ENCODE assay signal across 22 mouse cellular contexts in genomic region chr8:71715531-71715930, GRCm38 (mm10). TPM values are rescaled to one million over a fixed set of nuclear protein-coding genes. Genes with fewer than 3 reads are reported as not detected.
DNase-seq lines count a peak whose midpoint lies in the region; ATAC-seq and TF ChIP-seq lines count a peak whose summit lies in the region.
"Had no signal": no experiment of that assay in that cellular context is flagged by ENCODE, and none has a peak within 500 bp of the region (broad histone marks: within the 10 kb centered on the region; RNA-seq: fewer than 3 reads in every experiment).

No protein-coding gene starts in this region.

- no peaks in the 10 kb centered on the region for H3K27me3 ChIP-seq in limb, embryonic 14.5 days (ENCODE audit: control insufficient read depth, insufficient read depth, low read length)
- peaks cover 27% of the 10 kb centered on the region for H3K27me3 ChIP-seq in liver, embryonic 12.5 days (replicated peaks)
- H3K27me3 ChIP-seq: forebrain, embryonic 12.5 days; Patski had no signal

- no peak overlapping the region for H3K9ac ChIP-seq in limb, embryonic 14.5 days (ENCODE audit: low read depth, low read length, severe bottlenecking)
- H3K9ac ChIP-seq in liver, embryonic 12.5 days, result no peak overlapping the region
- H3K9ac ChIP-seq: embryonic facial prominence, embryonic 12.5 days; forebrain, embryonic 12.5 days; forebrain, postnatal 0 days; heart, embryonic 13.5 days; hindbrain, embryonic 12.5 days had no signal

- WGBS in limb, embryonic 14.5 days, result 28% methylated on average over 8 of the region's 8 CpGs
- WGBS in liver, embryonic 12.5 days (ENCODE audit: insufficient replicate concordance), result 41% methylated on average over 8 of the region's 8 CpGs

- peak; percentile 58 for ATAC-seq in limb, embryonic 14.5 days (ENCODE audit: low FRiP score, low read depth)
- ATAC-seq in liver, embryonic 12.5 days, result no peak
- ATAC-seq: forebrain, postnatal 0 days; hindbrain, postnatal 0 days; Patski had no signal

- no peak for DNase-seq in left cerebral cortex, adult 2 months (ENCODE audit: extremely low spot score in 1 of 2, low spot score in 2 of 2)
- DNase-seq in left cerebral cortex, adult 9 months (ENCODE audit: low spot score in 2 of 2), result no peak
- DNase-seq in thymus, postnatal 4 days, result peak; percentile 12
- DNase-seq in thymus, postnatal 10 days (ENCODE audit: low spot score in 2 of 2), result no peak
- DNase-seq in ZHBTc4 (ENCODE audit: low read depth, low spot score), result peak; percentile 49
- no peak for DNase-seq in limb, embryonic 14.5 days (ENCODE audit: low spot score)
- no peak for DNase-seq in adrenal gland, postnatal 25 days
- DNase-seq: adrenal gland, adult 8-10 months; cerebellum, adult 11-12 months; cerebellum, postnatal 10 days; forebrain, postnatal 0 days; gastrocnemius, postnatal 36 days; heart, adult 11 months; heart, postnatal 36 days; kidney, adult 11 months had no signal

- no peaks in the 10 kb centered on the region for H3K9me3 ChIP-seq in limb, embryonic 14.5 days (ENCODE audit: control insufficient read depth, low read length)
- H3K9me3 ChIP-seq in liver, embryonic 12.5 days (replicated peaks), result no peaks in the 10 kb centered on the region
- H3K9me3 ChIP-seq: embryonic facial prominence, embryonic 12.5 days; forebrain, embryonic 12.5 days; heart, embryonic 13.5 days; hindbrain, embryonic 12.5 days had no signal

- TF ChIP-seq POLR2A in limb, embryonic 14.5 days (IDR thresholded peaks at IDR 0.05; ENCODE audit: borderline replicate concordance, extremely low read depth, insufficient read depth, insufficient read length), result no peak

- H3K4me2 ChIP-seq in limb, embryonic 14.5 days (replicated peaks; ENCODE audit: low read depth, low read length, severe bottlenecking), result 0 out of 2 replicates have a peak overlapping the region, but pooled peaks have one; percentile 13
- no peak overlapping the region for H3K4me2 ChIP-seq in liver, embryonic 12.5 days
- H3K4me2 ChIP-seq: embryonic facial prominence, embryonic 12.5 days; forebrain, embryonic 12.5 days; heart, embryonic 13.5 days; hindbrain, embryonic 12.5 days had no signal

- peak overlapping the region; percentile 40; the same call in 1 of the 2 replicates for H3K27ac ChIP-seq in left cerebral cortex, adult 2 months
- H3K27ac ChIP-seq in limb, embryonic 14.5 days (replicated peaks; ENCODE audit: low read depth, low read length), result no peak overlapping the region
- no peak overlapping the region for H3K27ac ChIP-seq in liver, embryonic 12.5 days
- H3K27ac ChIP-seq: embryonic facial prominence, embryonic 12.5 days; forebrain, embryonic 12.5 days; heart, embryonic 13.5 days; hindbrain, embryonic 12.5 days; hindbrain, postnatal 0 days had no signal

- no peaks in the 10 kb centered on the region for H3K4me1 ChIP-seq in limb, embryonic 14.5 days (ENCODE audit: control insufficient read depth, insufficient read depth, low read length)
- H3K4me1 ChIP-seq in liver, embryonic 12.5 days, result peaks cover 3% of the 10 kb centered on the region; the same call in 1 of the 2 replicates

- H3K36me3 ChIP-seq in limb, embryonic 14.5 days (ENCODE audit: control insufficient read depth, insufficient read depth, low read length), result no peaks in the 10 kb centered on the region
- peaks cover 22% of the 10 kb centered on the region for H3K36me3 ChIP-seq in liver, embryonic 12.5 days
- H3K36me3 ChIP-seq: embryonic facial prominence, embryonic 12.5 days; heart, embryonic 13.5 days had no signal

- TF ChIP-seq CTCF in left cerebral cortex, adult 2 months (IDR thresholded peaks at IDR 0.05), result no peak

- intact Hi-C loops in left cerebral cortex, adult 2 months (cut with DNase I), result no loop called here

- H3K4me3 ChIP-seq in left cerebral cortex, adult 2 months, result no peak overlapping the region
- H3K4me3 ChIP-seq in limb, embryonic 14.5 days (replicated peaks; ENCODE audit: low read length), result no peak overlapping the region
- no peak overlapping the region for H3K4me3 ChIP-seq in liver, embryonic 12.5 days
- H3K4me3 ChIP-seq: embryonic facial prominence, embryonic 12.5 days; forebrain, embryonic 12.5 days; heart, embryonic 13.5 days; hindbrain, embryonic 12.5 days had no signal

RNA-seq across cellular contexts. Expression of gene Fcho1, which starts 10.0 kb away (rescaled TPM):
- 100 to 1,000 TPM; 184 TPM for total RNA-seq in left cerebral cortex, adult 2 months (2021)
- 10.4 and 11.0 TPM in 2 replicates for polyA plus RNA-seq in limb, embryonic 14.5 days (2012; rRNA removed)
- polyA plus RNA-seq in limb, embryonic 14.5 days (2014; fragmentation: Nextera tagmentation; extraction: Ambion mirVana), result 3.3 and 3.6 TPM in 2 replicates
- 19.5 and 20.6 TPM in 2 replicates for polyA plus RNA-seq in liver, embryonic 12.5 days (2016; fragmentation: Nextera tagmentation; extraction: Ambion mirVana)
- total RNA-seq in adrenal gland, postnatal 25 days (2021), result 2.2 and 2.6 TPM in 2 replicates

RNA-seq across cellular contexts. Expression of gene B3gnt3, which starts 13.9 kb away (rescaled TPM):
- under 1 TPM; 0.68 to 0.79 TPM for total RNA-seq in left cerebral cortex, adult 2 months (2021)
- 1.1 and 1.5 TPM in 2 replicates for polyA plus RNA-seq in limb, embryonic 14.5 days (2012; rRNA removed)
- 0.67 and 0.77 TPM in 2 replicates for polyA plus RNA-seq in limb, embryonic 14.5 days (2014; fragmentation: Nextera tagmentation; extraction: Ambion mirVana)
- 3.6 and 4.2 TPM in 2 replicates for polyA plus RNA-seq in liver, embryonic 12.5 days (2016; fragmentation: Nextera tagmentation; extraction: Ambion mirVana)
- 3.7 and 4.8 TPM in 2 replicates for total RNA-seq in adrenal gland, postnatal 25 days (2021)

RNA-seq across cellular contexts. Expression of gene Insl3, which starts 26.5 kb away (rescaled TPM):
- 1 to 10 TPM; 1.2 to 4.7 TPM for total RNA-seq in left cerebral cortex, adult 2 months (2021)
- polyA plus RNA-seq in limb, embryonic 14.5 days (2012; rRNA removed), result 1.8 and 2.5 TPM in 2 replicates
- polyA plus RNA-seq in limb, embryonic 14.5 days (2014; fragmentation: Nextera tagmentation; extraction: Ambion mirVana), result 1.7 TPM in 1 of 2 replicates, not detected in the other
- polyA plus RNA-seq in liver, embryonic 12.5 days (2016; fragmentation: Nextera tagmentation; extraction: Ambion mirVana), result 1.5 and 2.1 TPM in 2 replicates
- 6.1 and 7.8 TPM in 2 replicates for total RNA-seq in adrenal gland, postnatal 25 days (2021)
- total RNA-seq: hindbrain, postnatal 0 days had no signal
- polyA plus RNA-seq: forebrain, embryonic 12.5 days; hindbrain, embryonic 12.5 days had no signal

RNA-seq across cellular contexts. Expression of gene Jak3, which starts 39.4 kb away (rescaled TPM):
- total RNA-seq in left cerebral cortex, adult 2 months (2021), result 1 to 10 TPM; 5.5 to 5.8 TPM
- polyA plus RNA-seq in limb, embryonic 14.5 days (2012; rRNA removed), result 8.0 and 11.1 TPM in 2 replicates
- 5.2 and 5.3 TPM in 2 replicates for polyA plus RNA-seq in limb, embryonic 14.5 days (2014; fragmentation: Nextera tagmentation; extraction: Ambion mirVana)
- 9.2 and 10.4 TPM in 2 replicates for polyA plus RNA-seq in liver, embryonic 12.5 days (2016; fragmentation: Nextera tagmentation; extraction: Ambion mirVana)
- total RNA-seq in adrenal gland, postnatal 25 days (2021), result 11.7 and 14.3 TPM in 2 replicates

RNA-seq across cellular contexts. Expression of gene Unc13a, which starts 44.0 kb away (rescaled TPM):
- 100 to 1,000 TPM; 313 to 351 TPM for total RNA-seq in left cerebral cortex, adult 2 months (2021)
- 0.28 and 0.39 TPM in 2 replicates for polyA plus RNA-seq in limb, embryonic 14.5 days (2012; rRNA removed)
- 0.91 and 0.97 TPM in 2 replicates for polyA plus RNA-seq in limb, embryonic 14.5 days (2014; fragmentation: Nextera tagmentation; extraction: Ambion mirVana)
- polyA plus RNA-seq in liver, embryonic 12.5 days (2016; fragmentation: Nextera tagmentation; extraction: Ambion mirVana), result 0.22 and 0.31 TPM in 2 replicates
- 8.3 and 8.4 TPM in 2 replicates for total RNA-seq in adrenal gland, postnatal 25 days (2021)
- total RNA-seq: gastrocnemius, postnatal 36 days had no signal

Comparison
In these comparisons a context has a peak if more than half of its experiments do, and no peak if none do; other contexts are left out.
1. DNase-seq: peak in thymus, postnatal 4 days (single experiment) and ZHBTc4 (single experiment); none in left cerebral cortex, adult 2 months (0 of 2), left cerebral cortex, adult 9 months (0 of 2), thymus, postnatal 10 days (0 of 2), limb, embryonic 14.5 days (single experiment) and adrenal gland, postnatal 25 days (single experiment).
2. RNA of gene Fcho1, which starts 10.0 kb away (total RNA-seq): 184 TPM in left cerebral cortex, adult 2 months; 2.2 to 2.6 TPM in adrenal gland, postnatal 25 days; every median in the first group is over 10 times any median in the second.